Mouse (Mus musculus): ENCODE results near the gene Lman2. TPM values are rescaled to one million over a fixed set of nuclear protein-coding genes. Genes with fewer than 3 reads are reported as not detected.

The Lman2 gene
- polyA plus RNA-seq, 1 experiment from 2014 or later, result 89.3 TPM

GRCm38 (mm10) chr13:55398088-55398487, 35.5 kb upstream of the Lman2 start, which contains the start of gene Slc34a1:
Gene Slc34a1 (plus strand): TSS chr13:55398187.
- Histone ChIP-seq H3K4me2 (no peak within 1 kb of the TSS), H3K4me3 (no peak within 1 kb of the TSS), H3K27me3 (no peaks in the 10 kb centered on the region; the same call in 1 of the 2 replicates), H3K4me1 (no peaks in the 10 kb centered on the region), H3K9ac (no peak within 1 kb of the TSS), H3K27ac (no peak within 1 kb of the TSS), H3K36me3 (no peaks in the 10 kb centered on the region), H3K9me3 (no peaks in the 10 kb centered on the region; the same call in 1 of the 2 replicates)
- no peak for ATAC-seq (ENCODE audit: insufficient number of reproducible peaks, insufficient read depth, low FRiP score, low TSS enrichment, low read depth)
- WGBS, result 79% methylated on average over 1 of the region's 1 CpGs

GRCm38 (mm10) chr13:55392933-55393332, 30.4 kb upstream of the Lman2 start:
- H3K9ac ChIP-seq, result no peak overlapping the region
- H3K4me2 ChIP-seq, result no peak overlapping the region
- no peak overlapping the region for H3K27ac ChIP-seq
- no peak overlapping the region for H3K4me3 ChIP-seq
- H3K36me3 ChIP-seq, result no peaks in the 10 kb centered on the region
- WGBS, result 68% methylated on average over 4 of the region's 4 CpGs
- H3K27me3 ChIP-seq, result no peaks in the 10 kb centered on the region
- H3K4me1 ChIP-seq, result no peaks in the 10 kb centered on the region
- H3K9me3 ChIP-seq, result no peaks in the 10 kb centered on the region; the same call in 1 of the 2 replicates
- ATAC-seq (ENCODE audit: insufficient number of reproducible peaks, insufficient read depth, low FRiP score, low TSS enrichment, low read depth), result no peak

- no peak overlapping the region for H3K4me2 ChIP-seq
- H3K4me1 ChIP-seq, result no peaks in the 10 kb centered on the region
- no peak overlapping the region for H3K27ac ChIP-seq
- ATAC-seq (ENCODE audit: insufficient number of reproducible peaks, insufficient read depth, low FRiP score, low TSS enrichment, low read depth), result no peak
- WGBS, result 92% methylated on average over 1 of the region's 1 CpGs
- H3K36me3 ChIP-seq, result no peaks in the 10 kb centered on the region
- no peaks in the 10 kb centered on the region; the same call in 1 of the 2 replicates for H3K9me3 ChIP-seq
- no peaks in the 10 kb centered on the region for H3K27me3 ChIP-seq
- no peak overlapping the region for H3K4me3 ChIP-seq
- no peak overlapping the region for H3K9ac ChIP-seq
Observed at GRCm38 (mm10) chr13:55391626-55392029, 29.0 kb upstream of the Lman2 start.

GRCm38 (mm10) chr13:55390644-55391043, 28.1 kb upstream of the Lman2 start:
- ATAC-seq (ENCODE audit: insufficient number of reproducible peaks, insufficient read depth, low FRiP score, low TSS enrichment, low read depth), result no peak
- Histone ChIP-seq H3K4me1 (no peaks in the 10 kb centered on the region), H3K4me3 (no peak overlapping the region), H3K4me2 (no peak overlapping the region), H3K27ac (no peak overlapping the region), H3K36me3 (no peaks in the 10 kb centered on the region), H3K9me3 (no peaks in the 10 kb centered on the region; the same call in 1 of the 2 replicates), H3K27me3 (no peaks in the 10 kb centered on the region), H3K9ac (no peak overlapping the region)
- WGBS, result 76% methylated on average over 3 of the region's 3 CpGs

- ATAC-seq (ENCODE audit: insufficient number of reproducible peaks, insufficient read depth, low FRiP score, low TSS enrichment, low read depth), result no peak
- no peak overlapping the region for H3K4me3 ChIP-seq
- no peak overlapping the region for H3K27ac ChIP-seq
- WGBS, result 87% methylated on average over 4 of the region's 4 CpGs
- H3K36me3 ChIP-seq, result no peaks in the 10 kb centered on the region
- H3K4me2 ChIP-seq, result no peak overlapping the region
- H3K27me3 ChIP-seq, result peaks cover 48% of the 10 kb centered on the region
- no peaks in the 10 kb centered on the region for H3K9me3 ChIP-seq
- peaks cover 10% of the 10 kb centered on the region for H3K4me1 ChIP-seq
- H3K9ac ChIP-seq, result no peak overlapping the region
Observed at GRCm38 (mm10) chr13:55381790-55382189, 19.2 kb upstream of the Lman2 start.

GRCm38 (mm10) chr13:55378907-55379580, 16.5 kb upstream of the Lman2 start:
- Histone ChIP-seq H3K27me3 (peaks cover 60% of the 10 kb centered on the region), H3K9ac (peak overlapping the region; percentile 47; the same call in 1 of the 2 replicates), H3K4me2 (peak overlapping the region; percentile 51), H3K36me3 (no peaks in the 10 kb centered on the region), H3K4me1 (peaks cover 10% of the 10 kb centered on the region), H3K27ac (no peak overlapping the region), H3K9me3 (no peaks in the 10 kb centered on the region), H3K4me3 (peak overlapping the region; percentile 23)
- 6% methylated on average over 32 of the region's 32 CpGs for WGBS
- no peak for ATAC-seq (ENCODE audit: insufficient number of reproducible peaks, insufficient read depth, low FRiP score, low TSS enrichment, low read depth)

GRCm38 (mm10) chr13:55375877-55376276, 13.3 kb upstream of the Lman2 start:
- H3K9ac ChIP-seq, result no peak overlapping the region
- H3K27me3 ChIP-seq, result peaks cover 59% of the 10 kb centered on the region

GRCm38 (mm10) chr13:55374206-55374924, 11.8 kb upstream of the Lman2 start:
- no peaks in the 10 kb centered on the region for H3K9me3 ChIP-seq
- no peak overlapping the region for H3K4me2 ChIP-seq
- peaks cover 12% of the 10 kb centered on the region for H3K4me1 ChIP-seq
- H3K9ac ChIP-seq, result no peak overlapping the region
- H3K27ac ChIP-seq, result no peak overlapping the region
- no peaks in the 10 kb centered on the region for H3K36me3 ChIP-seq
- H3K4me3 ChIP-seq, result no peak overlapping the region
- H3K27me3 ChIP-seq, result peaks cover 45% of the 10 kb centered on the region
- 59% methylated on average over 6 of the region's 6 CpGs for WGBS
- no peak for ATAC-seq (ENCODE audit: insufficient number of reproducible peaks, insufficient read depth, low FRiP score, low TSS enrichment, low read depth)

More at GRCm38 (mm10) chr13:55375877-55376276, 13.3 kb upstream of the Lman2 start:
- WGBS, result 70% methylated on average over 2 of the region's 2 CpGs
- no peaks in the 10 kb centered on the region for H3K36me3 ChIP-seq
- H3K4me3 ChIP-seq, result no peak overlapping the region
- H3K27ac ChIP-seq, result no peak overlapping the region
- no peak overlapping the region for H3K4me2 ChIP-seq
- no peaks in the 10 kb centered on the region for H3K9me3 ChIP-seq
- peaks cover 10% of the 10 kb centered on the region for H3K4me1 ChIP-seq
- no peak for ATAC-seq (ENCODE audit: insufficient number of reproducible peaks, insufficient read depth, low FRiP score, low TSS enrichment, low read depth)

GRCm38 (mm10) chr13:55371740-55372139, 9.2 kb upstream of the Lman2 start:
- ATAC-seq (ENCODE audit: insufficient number of reproducible peaks, insufficient read depth, low FRiP score, low TSS enrichment, low read depth), result no peak
- Histone ChIP-seq H3K9me3 (no peaks in the 10 kb centered on the region), H3K27ac (no peak overlapping the region), H3K4me3 (no peak overlapping the region), H3K4me1 (peaks cover 4% of the 10 kb centered on the region; the same call in 1 of the 2 replicates), H3K9ac (no peak overlapping the region), H3K36me3 (no peaks in the 10 kb centered on the region), H3K4me2 (no peak overlapping the region), H3K27me3 (peaks cover 23% of the 10 kb centered on the region)
- 42% methylated on average over 5 of the region's 5 CpGs for WGBS

- Histone ChIP-seq H3K4me3 (no peak overlapping the region), H3K4me1 (peaks cover 4% of the 10 kb centered on the region; the same call in 1 of the 2 replicates), H3K36me3 (no peaks in the 10 kb centered on the region), H3K27ac (no peak overlapping the region), H3K4me2 (no peak overlapping the region), H3K9me3 (no peaks in the 10 kb centered on the region), H3K9ac (no peak overlapping the region), H3K27me3 (peaks cover 23% of the 10 kb centered on the region)
- no peak for ATAC-seq (ENCODE audit: insufficient number of reproducible peaks, insufficient read depth, low FRiP score, low TSS enrichment, low read depth)
- 53% methylated on average over 8 of the region's 8 CpGs for WGBS
Observed at GRCm38 (mm10) chr13:55371007-55371681, 8.6 kb upstream of the Lman2 start.

- Histone ChIP-seq H3K4me1 (peaks cover 4% of the 10 kb centered on the region; the same call in 1 of the 2 replicates), H3K9me3 (no peaks in the 10 kb centered on the region), H3K4me3 (no peak overlapping the region), H3K36me3 (no peaks in the 10 kb centered on the region), H3K27ac (no peak overlapping the region), H3K4me2 (peak overlapping the region; percentile 43), H3K9ac (no peak overlapping the region; the same call in 1 of the 2 replicates), H3K27me3 (peaks cover 20% of the 10 kb centered on the region)
- no peak for ATAC-seq (ENCODE audit: insufficient number of reproducible peaks, insufficient read depth, low FRiP score, low TSS enrichment, low read depth)
- WGBS, result 73% methylated on average over 3 of the region's 3 CpGs
Observed at GRCm38 (mm10) chr13:55370234-55370633, 7.7 kb upstream of the Lman2 start.

Measured in embryonic facial prominence, embryonic 13.5 days (tissue).